Mouse (Mus musculus): ENCODE results near the gene Foxm1.
"Not testable (repeated sequence)": the region's sequence is repeated elsewhere in the genome, so short reads cannot be mapped to it uniquely, and the experiment has no call there.

Gene Foxm1

DNA sequence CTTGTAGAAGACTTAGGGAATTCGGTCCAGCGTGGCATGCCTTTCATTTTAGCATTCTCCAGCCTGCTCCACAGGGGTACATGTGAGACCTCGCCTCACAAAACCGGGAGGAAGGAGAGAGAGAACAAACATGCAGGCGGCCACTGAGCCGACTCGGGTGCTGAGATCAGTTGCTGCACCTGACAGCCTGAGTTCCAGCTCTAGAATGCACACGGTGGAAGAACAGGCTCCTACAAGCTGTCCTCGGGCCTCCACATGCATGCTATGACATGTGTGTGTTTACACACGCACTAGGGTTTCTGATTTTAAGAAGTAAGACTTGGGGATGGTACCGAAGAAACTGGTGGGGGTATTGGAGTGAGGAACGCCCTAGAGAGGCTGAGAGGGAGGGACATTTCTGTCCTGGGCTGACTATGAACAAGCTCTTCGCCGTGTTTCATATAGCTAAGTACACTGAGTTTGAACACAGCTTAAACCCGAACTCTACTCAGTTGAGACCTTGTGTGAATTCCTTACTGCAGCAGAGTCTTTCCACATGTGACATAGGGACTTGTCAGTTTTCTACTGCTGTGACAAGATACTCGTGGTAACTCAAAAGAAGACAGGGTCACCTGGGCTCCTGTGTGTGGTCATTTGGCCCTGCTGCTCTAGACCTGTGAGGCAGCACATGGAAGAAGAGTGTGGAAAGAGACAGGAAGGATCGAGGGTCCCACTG lies 13.8 kb downstream of the Foxm1 start:
- no peak for DNase-seq (ENCODE audit: extremely low read depth, low read depth)

DNA sequence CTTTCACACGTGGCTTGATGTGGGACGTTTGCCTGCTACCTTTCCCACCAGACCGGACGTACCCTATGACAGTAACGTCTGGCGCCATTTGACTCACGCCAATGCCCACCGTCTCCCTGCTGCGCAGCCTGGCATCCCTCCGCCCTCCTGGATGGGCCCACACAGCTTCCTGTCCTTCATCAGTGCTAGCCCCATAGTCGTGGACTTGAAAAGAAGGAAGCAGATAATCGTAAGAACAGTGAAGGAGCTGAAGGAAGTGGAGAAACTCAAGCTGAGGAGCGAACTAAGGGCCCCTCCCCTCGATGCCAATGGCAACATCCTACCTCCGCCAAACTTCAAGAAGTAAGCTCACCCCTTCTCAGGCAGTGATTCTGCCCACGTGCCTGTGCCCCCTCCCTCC lies 16.9 kb downstream of the Foxm1 start:
- no peak for DNase-seq (ENCODE audit: extremely low read depth, low read depth)

DNA sequence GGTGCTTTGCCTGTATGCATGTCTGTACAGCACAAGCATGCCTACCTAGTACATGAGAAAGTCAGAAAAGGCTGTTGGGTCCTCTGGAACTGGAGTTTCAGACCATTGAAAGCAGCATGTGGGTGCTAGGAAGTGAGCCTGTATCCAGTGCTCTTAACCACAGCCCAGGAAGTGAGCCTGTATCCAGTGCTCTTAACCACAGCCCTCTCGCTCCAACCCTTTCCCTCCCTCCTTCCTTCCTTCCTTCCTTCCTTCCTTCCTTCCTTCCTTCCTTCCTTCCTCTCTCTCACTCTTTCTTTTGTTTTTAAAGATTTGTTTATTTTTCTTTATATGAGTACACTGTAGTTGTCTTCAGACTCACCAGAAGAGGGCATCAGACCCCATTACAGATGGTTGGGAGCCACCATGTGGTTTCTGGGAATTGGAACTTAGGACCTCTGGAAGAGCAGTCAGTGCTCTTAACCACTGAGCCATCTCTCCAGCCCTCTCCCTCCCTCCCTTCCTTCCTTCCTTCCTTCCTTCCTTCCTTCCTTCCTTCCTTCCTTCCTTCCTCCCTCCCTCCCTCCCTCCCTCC lies 17.9 kb downstream of the Foxm1 start:
- not testable (repeated sequence) for DNase-seq (ENCODE audit: extremely low read depth, low read depth)

DNA sequence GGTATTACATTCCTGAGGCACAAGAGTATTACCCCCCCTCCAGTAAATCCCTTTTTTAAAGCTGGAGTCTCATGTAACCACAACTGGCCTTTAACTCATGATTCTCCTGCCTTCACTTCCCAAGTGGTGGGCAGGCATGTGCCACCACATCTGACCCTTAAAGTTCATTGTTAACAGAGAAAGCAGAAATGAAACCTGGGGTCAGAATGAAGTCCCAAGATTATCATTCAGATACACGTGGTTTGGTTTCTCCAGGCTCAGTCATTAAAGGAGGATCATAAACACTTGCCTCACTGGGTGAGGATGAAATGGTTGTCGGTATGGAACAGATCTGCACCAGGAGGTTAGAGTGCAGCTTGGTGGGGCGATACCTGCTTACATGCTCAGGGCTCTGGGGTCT lies 18.5 kb downstream of the Foxm1 start:
- DNase-seq (ENCODE audit: extremely low read depth, low read depth), result no peak

DNA sequence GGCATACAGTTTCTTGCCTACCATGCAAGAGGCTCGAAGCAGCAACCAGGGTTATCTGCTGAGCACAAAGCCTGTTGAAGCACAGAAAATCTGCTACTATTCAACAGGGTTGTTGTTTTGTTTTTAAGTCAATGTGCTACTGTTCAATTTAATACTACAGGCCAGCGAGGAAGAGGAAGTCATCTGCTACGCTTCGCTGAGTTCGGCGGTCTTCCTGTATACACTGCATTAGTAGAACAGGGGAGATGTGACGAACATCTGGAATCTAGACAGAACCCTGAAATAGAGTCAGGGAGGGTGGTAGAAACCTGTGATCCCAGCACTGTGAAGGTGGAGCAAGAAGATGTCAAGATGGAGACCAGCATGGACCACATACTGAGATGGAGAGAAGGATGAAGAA lies 21.0 kb downstream of the Foxm1 start:
- DNase-seq (ENCODE audit: extremely low read depth, low read depth), result no peak

DNA sequence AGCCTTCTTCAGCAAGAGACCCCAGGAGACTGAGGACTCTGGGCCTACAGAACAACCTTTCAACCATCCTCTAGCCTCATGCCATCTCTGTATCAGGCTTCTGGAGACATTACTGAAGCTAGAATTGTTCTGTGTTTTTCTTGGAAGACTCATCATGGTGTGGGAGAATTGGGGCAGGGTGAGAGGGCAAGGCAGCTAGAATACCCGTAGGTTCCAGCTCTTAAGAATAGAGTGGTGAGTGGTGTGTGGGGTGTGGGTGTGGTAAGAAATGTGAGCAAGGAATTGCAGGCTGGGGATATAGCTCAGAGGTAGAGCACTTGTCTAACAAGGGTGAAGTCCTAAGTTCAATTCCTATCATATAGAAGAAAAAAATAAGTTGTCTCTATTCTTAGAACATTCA lies 22.3 kb downstream of the Foxm1 start:
- DNase-seq (ENCODE audit: extremely low read depth, low read depth), result no peak

DNA sequence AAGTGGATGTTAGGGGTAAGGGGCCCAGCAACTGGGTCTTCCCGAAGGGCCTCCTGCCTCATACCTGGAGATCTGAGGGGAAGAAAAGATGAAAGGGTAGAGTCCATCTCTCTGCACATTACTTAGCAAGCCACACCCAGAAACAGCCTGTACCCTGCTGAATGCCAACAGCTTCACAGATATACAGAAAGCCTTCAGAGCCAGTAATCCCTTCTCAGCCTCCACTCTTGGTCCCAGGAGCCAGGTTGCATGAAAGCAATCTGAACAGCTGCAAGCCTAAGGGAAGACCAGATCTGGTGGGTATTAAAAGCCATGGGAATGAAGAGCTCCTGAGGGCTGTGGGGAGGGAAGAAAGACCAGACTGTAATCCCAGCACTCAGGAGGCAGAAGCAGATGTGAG lies 26.4 kb downstream of the Foxm1 start:
- DNase-seq (ENCODE audit: extremely low read depth, low read depth), result no peak

DNA sequence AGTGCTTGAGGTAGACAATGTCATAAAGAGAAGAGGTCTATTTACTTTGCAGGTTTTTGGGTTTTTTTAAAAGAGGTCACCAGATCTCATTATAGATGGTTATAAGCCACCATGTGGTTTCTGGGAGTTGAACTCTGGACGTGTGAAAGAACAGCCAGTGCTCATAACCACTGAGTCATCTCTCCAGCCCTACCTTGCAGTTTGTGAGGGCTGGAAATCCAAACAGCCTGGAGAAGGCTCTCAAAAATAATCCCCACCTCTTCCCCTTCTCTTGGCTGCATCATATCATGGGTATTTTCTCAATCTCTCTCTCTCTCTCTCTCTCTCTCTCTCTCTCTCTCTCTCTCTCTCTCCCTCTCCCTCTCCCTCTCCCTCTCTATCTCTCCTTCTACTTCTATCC lies 27.9 kb downstream of the Foxm1 start:
- no peak for DNase-seq (ENCODE audit: extremely low read depth, low read depth)

DNA sequence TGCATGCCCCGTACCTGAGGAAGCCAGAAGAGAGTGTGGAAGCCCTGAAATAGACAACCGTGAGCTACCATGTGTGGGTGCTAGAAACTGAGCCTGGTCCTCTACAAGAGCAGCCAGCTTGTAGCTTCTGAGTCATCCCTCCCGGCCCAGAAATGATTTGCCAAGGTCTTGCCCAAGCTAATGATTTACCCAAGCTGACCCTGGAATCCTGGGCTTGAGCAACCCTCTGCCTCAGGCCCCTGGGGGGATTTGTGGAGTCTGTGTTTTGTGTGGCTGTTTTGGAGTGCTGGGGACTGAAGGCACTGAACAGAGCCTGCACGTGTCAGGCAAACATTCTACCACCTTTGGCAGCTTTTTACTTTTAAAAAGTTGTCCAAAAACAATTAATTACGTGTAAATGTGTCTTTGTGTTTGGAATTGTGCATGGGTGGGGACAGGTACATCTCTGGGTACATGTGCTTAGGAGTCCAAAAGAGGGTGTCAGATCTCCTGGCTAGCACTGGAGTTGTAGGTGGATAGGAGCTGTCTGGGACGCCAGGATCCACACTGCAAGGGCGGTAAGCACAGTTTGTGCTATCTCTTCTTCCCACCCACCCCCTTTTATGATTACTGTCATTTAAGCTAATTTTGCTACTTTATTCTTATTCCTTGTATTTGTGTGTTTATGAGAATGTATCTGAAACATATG lies 35.0 kb downstream of the Foxm1 start:
- DNase-seq (ENCODE audit: extremely low read depth, low read depth), result no peak

DNA sequence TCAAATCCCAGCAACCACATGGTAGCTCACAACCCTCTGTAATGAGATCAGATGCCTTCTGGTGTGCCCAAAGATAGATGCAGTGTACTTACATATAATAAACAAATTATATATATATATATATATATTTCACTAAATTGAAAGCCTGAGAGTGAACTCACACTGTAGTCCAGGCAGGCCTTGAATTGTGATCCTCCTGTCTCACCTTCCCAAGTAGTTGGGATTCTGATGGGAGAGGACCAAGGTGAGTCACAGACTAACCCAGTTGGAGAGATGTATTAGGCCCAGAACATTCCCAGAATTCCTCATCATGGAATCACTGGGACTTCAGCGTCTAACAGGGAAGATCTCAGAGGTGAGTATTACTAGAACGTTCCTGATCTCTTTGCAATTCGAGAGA lies 36.2 kb downstream of the Foxm1 start, which contains the start of gene Nrip2:
TSS of gene Nrip2 (plus strand) at position 301 of the 400 bp plus-strand sequence.
- DNase-seq (ENCODE audit: extremely low read depth, low read depth), result no peak

DNA sequence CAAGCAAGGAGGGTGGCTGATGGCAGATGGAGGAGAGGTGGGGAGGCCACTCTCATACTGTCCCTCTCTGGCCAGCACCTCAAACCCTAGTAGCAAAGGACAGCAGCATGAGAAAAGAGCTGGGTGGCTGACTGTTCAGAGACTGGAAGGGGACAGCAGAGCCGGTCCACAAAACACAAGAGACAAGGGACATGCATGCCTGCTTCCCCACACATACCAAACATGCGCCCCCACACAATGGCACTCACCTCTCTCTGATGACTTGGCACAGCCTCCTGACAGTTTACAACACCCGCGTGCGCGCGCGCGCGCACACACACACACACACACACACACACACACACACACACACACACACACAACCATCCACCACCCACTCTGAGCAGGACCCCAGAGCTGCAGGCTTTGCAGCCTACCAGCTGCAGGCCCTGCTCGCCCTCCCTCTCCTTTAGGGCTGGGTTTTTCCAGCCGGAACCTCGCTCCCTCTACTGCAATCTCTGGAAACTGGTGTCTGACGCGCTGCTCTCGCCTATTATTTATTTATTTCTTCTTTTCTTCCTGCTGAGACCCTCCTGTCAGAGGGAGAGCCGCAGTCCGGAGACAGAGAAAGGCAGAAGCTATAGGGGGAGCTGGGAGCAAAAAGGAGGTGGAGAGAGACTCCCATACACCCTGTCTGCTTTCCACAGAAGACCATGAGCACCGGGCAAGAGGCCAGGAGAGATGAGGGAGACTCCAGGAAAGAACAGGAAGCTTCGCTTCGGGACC lies 36.8 kb downstream of the Foxm1 start:
- DNase-seq (ENCODE audit: extremely low read depth, low read depth), result no peak

DNA sequence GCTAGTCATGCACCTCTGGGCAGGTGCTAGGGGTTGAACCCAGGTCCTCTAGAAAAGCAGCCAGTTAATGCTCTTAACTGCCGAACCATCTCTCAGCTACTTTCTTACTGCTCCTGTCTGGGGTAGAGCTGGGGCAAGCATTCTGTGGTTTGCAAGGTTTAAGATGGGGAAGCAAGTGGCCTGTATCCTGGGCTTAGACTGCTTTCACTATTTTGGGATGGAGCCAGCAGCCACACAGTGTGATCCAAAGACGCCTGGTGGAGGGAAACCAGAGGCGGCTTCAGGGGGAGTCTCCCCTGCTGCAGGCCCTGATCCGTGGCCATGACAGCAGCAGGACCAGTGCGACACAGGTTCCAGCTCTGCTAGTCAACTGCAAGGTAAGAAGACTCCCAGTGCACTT lies 41.9 kb downstream of the Foxm1 start:
- no peak for DNase-seq (ENCODE audit: extremely low read depth, low read depth)

DNA sequence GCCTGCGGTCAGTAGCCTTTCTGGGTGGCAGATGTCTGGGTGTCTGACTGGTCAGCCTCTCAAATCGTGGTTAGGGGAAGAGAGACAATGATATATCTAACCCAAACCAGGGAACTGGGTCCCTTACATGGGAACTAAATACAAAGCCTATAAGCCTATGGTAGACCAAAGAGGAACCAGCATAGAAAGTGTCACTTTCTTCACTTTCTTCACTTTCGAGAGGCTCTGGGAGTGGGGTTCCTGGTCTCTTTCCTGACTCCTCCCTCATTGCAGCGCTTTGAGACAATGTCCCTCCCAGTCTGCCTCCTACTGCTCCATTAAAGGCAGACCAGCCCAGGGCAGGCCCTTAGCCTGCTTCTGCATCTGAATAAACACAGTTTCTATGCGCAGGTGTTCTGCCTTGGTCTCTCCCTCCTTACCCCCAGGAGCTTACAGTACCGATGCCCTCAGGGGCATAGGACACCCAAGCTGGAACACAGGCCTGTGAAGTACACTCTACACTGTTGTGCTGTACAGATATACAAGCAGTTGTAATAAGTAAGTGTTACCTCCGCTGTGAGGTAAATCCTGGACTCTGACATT lies 45.9 kb downstream of the Foxm1 start:
- no peak for DNase-seq (ENCODE audit: extremely low read depth, low read depth)

DNA sequence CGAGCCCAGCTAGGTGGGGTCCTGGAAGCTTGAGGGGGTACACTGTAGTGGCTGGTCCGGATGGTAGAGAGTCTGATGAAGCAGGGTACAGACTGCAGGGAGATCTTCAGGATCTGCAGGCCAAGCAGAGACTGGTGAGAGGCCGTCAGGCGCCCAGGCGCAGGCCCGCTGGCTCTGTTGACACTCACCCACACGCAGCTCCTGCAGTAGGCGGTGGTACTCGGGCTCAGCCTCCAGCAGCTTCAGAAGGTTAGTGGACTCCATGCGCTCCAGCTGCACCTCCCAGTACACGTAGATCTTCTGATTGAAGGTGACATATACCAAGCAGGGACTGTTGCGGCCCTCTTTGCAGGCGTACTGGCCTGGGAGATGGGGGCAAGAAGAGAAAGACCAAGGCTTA lies 47.5 kb downstream of the Foxm1 start:
- no peak for DNase-seq (ENCODE audit: extremely low read depth, low read depth)

DNA sequence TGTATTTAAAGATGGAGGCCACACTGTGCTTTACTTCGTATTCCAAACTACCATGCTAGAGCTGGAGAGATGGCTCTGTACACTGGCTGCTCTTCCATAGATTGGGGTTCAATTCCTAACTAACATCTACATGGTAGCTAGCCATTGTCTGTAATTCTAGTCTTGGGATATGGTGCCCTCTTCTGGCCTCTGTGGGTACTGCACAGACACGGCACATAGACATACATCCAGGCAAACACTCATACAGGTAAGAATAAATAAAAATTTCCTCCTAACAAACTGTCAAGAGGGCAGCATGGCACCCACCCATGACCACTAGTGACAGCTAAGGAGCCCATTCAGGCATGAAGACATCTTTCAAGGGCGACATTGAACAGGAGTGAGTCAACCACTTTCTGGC lies 48.3 kb downstream of the Foxm1 start:
- peak; percentile 33 for DNase-seq (ENCODE audit: extremely low read depth, low read depth)

DNA sequence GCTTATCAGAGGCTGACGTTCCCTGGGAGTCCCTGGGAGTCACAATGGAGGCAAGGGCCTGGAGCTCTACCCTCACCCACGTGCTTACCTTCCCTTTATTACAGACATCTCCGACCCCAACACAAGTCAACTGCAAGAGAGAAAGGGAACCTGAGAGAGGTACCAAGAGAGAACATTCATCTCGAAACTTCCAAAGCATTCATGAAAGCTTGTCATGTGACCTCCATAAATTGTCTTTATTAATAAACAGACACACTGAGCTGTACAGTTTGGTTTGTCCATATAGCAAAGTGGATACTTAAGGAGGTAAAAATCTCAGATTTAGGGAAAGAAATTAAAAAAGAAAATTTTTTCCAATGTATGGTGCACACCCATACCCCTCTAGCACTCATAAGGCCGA lies 53.4 kb downstream of the Foxm1 start:
- no peak for DNase-seq (ENCODE audit: extremely low read depth, low read depth)

DNA sequence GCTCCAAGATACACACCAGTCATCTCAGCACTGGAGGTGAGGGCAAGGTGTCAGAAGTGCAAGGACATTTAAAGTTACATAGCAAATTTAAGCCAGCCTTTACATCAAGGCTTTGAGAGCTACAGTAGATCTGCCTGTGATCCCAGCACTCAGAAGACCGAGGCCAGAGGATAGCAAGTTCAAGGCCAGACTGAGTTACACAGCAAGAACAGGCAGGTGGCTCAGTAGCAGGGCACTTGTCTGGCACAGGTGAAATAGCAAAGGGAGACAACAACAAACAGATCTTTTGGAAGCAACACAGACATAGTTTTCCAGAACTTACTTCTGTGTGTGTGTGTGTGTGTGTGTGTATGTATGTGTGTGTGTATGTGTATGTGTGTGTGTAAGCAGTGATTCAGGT lies 55.3 kb downstream of the Foxm1 start:
- DNase-seq (ENCODE audit: extremely low read depth, low read depth), result no peak

DNA sequence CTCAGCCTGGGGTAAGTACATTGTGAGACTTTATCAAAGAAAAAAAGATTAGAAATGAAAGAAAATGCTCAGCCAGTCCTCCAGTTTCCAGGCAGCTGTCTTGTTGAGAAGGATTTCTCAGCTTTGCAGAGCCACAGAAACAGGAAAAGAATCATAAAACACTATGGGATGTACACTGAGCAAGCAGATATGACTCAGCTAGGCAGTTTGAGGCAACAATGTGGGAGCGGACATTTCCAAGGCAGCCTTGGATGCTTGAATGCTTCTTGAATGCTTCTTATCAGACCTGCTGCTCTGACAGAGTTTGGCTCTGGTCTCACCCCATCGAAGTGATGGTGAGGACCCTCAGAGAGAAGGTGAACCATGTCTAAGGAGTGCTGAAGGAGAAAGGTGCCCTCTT lies 58.3 kb downstream of the Foxm1 start:
- DNase-seq (ENCODE audit: extremely low read depth, low read depth), result no peak

DNA sequence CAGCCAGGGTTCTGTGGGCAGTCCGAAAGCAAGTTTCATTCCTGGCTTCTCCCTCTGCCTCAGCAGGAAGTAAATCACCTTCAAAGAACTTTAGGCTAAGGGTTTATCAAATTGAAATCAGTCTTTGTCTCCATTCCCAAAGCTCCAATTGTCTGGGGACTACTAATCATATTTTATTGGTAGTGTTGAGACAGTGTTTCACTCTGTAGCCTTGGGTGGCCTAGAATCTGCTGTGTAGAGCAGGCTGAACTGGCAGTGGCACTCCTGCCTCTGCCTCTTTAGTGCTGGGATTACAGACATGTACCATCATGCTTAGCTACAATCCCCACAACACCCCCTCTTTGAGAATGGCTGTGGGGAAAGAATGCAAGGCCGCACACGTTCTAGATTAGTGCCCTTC lies 58.7 kb downstream of the Foxm1 start:
- DNase-seq (ENCODE audit: extremely low read depth, low read depth), result no peak

DNA sequence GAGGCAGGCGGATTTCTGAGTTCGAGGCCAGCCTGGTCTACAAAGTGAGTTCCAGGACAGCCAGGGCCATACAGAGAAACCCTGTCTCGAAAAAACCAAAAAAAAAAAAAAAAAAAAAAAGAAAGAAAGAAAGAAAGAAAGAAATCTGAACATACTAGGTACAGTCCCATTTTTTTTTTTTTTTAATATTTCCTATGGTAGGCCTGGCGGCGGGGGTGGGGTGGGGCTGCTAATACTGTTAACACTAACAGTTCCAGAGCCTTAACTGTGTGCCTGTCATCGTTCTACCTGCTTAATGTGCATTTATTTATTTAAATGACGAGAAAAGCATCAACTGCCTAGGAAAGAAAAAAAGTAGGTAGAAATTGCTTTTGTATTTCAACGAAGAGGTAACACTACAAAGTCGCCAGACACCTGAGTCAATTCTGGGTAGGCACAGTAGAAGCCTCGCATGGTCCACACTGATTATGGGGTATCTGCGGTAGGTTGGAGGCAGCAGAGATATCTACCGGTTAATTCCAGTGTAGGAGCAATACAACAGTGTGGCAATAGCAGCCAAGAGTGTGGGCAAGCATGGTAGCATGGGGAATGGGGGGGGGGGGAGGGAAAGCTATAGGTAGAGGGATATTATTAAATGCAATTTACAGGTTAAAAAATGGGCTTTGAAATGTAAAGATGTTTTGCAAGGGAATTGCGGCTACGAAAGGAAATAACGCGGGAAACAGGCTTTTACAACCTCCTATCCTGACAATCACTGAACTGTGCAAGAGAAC lies 60.9 kb downstream of the Foxm1 start:
- no peak for DNase-seq (ENCODE audit: extremely low read depth, low read depth)

Data from MEL-GATA-1-ER (cell line).